Mouse (Mus musculus): ENCODE measurements around the gene Gm43064.
A peak's percentile ranks its signal among the peaks of the same experiment; 100 is the strongest.
"Not testable (repeated sequence)": the region's sequence is repeated elsewhere in the genome, so short reads cannot be mapped to it uniquely, and the experiment has no call there.

The Gm43064 gene

DNA sequence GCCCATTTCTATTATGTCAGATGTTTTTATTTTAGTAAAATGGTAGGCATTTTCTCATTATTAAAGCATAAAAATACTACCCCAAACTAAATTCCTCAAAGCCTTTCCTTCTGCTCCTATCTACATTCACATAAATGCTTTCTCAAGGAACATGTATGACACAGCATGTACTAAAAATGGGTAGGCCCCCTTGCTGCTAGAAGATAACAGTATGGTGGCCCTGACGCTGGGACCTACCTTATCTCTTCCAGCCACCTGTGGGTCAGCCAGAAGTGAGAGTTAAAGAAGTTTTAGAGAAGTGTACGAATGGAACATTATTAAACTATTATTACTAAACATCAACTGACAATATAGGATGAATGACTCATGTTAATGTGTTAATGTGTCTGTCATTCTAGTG lies 9.9 kb upstream of the Gm43064 start:
- no peak for DNase-seq (ENCODE audit: low read depth, low spot score)

DNA sequence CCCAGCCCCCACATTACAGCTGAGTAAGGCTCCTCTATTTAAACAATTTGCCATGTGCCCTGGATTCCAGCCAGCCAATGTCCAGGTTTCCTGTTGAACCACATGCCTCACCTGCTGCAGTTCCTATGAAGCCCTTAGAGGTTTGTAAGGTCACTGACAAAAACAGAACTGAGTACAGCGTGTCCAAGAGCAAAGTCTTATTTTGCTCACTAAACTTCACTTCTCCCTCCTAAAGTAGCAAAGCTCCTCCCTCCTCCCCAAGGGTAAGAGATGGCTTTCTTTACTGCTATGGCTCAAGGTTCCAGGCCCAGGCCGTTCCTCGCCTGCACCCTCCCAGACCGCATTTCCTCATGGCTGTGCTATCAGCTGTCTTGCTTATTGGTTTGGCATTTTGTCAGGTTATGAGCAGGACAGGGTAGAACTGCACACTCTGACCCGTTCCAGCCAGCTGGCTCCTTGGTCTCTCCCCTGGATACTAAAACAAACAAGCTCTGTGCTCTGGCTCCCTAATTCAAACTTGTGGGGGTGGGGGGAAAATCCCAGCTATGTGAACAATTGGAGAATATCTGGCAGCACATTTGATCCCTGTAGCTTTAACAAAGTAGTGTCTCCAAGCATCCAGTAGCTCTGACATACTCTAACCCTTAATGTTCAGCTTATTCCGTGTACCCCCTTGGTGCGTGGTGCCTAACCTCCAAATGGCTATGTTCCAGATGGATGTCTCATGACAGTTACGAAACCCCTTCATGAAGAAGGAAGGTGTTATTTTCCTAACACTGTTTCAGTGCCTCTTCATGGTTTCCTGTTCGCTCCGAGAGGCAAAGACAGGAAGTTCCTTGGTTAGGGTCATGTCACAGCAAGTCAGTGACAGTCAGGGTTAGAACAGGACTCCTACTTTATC lies 7.5 kb upstream of the Gm43064 start:
- no peak for DNase-seq (ENCODE audit: low read depth, low spot score)

DNA sequence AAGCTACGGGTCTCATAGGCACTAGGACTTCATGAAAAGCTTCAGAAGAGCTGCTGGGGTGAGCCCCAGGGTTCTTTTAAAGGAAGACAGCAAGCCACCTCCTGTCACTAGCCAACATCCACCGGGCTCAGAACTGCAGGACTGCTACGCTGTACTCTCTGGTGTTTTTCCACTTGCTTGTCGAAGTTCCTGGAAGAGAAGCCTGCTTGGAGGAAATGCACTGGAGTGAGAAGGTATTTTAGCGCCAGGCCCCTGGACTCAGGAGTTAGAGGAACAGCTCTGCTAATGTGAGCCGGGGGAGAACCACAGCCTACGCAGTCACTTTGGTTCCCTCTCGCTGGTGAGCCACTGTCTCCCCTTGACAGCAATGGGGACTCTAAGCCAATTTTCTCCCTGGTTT lies 6.5 kb upstream of the Gm43064 start:
- no peak for DNase-seq (ENCODE audit: low read depth, low spot score)

DNA sequence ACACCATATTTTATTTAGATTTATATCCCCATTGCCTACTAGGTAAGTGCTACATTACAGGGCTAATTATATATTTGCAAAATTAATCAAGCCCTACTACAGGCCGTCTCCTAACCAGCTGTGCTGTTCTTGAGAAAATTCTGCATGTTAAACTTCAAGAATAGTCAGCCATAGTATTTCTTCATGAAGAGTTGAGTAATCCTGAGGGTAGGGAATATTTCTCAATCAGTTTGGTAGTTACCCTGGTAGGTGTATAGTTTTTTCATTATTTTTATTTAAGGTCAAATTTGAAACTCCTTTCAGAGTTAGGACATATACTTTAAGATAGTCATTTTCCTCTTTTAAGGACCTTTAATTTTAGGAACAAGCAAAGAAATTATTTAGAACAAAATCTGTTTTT lies 3.7 kb upstream of the Gm43064 start:
- no peak for DNase-seq (ENCODE audit: low read depth, low spot score)

DNA sequence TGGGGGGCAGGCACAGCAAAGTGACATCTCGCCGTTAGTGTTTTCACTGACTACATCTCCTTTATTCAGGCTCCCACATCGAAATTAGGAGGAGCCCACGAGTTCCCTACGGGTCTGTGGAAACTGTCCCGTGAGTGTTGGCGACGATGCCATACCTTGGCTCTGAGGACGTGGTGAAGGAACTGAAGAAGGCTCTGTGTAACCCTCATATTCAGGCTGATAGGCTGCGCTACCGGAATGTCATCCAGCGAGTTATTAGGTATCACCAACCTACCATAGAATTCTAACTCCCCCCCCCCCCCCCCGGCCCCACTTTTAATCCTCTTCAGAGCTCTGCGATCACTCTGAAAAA lies 402 bp downstream of the Gm43064 start:
- no peak for DNase-seq (ENCODE audit: low read depth, low spot score)

DNA sequence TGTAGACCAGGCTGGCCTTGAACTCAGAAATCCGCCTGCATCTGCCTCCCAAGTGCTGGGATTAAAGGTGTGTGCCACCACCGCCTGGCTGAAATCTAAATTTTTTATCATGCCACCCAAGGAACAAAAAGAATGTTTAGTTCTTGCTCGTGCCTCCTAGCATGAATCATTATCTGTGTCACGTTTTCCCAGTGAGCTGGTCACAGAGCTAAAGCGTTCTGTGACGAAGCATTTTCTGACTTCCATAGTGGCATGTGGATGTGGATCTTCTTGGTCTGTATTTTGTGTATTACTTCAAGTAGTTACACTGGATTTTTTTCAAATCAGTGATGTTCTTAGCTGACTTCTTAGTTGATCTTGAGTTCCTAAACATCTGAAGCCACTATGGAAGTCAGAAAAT lies 1.6 kb downstream of the Gm43064 start:
- DNase-seq (ENCODE audit: low read depth, low spot score), result no peak

DNA sequence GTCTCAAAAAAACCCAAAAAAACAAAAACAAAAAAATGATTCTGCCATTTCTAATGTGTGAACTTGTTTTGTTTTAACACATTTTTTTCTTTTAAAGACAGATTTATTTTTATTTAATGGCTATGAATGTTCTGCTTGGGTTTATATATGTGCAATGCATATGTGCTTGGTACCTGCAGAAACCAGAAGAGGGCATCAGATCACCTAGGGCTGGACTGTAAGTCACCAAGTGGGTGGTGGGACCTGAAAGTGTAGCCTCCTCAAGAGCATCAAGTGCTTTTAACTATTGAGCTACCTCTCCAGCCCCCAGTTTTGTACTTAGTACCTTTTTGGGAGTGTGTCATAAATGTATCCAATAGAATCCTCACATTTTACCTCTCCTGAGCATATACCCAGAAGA lies 18.2 kb downstream of the Gm43064 start:
- no peak for DNase-seq (ENCODE audit: low read depth, low spot score)

DNA sequence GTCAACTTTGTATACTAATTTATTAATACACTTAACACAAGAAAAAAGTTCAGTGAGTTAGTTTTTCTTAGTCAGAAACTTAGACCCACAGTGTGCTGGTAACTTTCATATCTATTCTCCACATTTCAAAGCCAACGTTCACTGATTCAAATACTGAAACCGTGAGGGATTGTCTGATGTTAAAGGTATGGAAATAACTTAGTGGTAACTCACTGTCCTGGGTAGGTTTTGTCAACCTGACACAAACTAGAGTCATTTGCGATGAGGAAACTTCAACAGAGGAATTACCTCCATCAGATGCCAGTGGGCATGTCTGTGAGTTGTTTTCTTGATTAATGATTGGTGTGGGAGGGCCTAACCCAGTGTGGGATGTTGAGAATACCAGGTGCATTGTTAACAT lies 19.7 kb downstream of the Gm43064 start:
- no peak for DNase-seq (ENCODE audit: low read depth, low spot score)

DNA sequence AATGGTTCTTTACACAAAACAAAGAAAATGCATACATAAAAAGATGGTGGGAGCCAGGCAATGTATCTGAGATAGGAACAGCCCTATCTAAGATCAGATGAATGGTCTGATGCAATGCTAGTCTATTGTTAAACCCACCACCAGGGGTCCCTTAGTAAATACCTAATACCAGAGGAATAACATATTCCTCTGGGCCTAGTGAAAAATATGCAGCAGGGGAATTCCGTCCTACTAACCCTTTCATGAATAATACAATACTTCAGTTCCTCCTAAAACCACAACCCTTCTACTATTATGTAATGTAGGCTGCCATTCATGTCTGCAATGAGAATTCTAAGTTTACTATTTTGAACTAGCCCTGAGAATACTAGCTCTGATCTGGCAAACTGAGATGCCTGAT lies 21.3 kb downstream of the Gm43064 start:
- DNase-seq (ENCODE audit: low read depth, low spot score), result not testable (repeated sequence)

DNA sequence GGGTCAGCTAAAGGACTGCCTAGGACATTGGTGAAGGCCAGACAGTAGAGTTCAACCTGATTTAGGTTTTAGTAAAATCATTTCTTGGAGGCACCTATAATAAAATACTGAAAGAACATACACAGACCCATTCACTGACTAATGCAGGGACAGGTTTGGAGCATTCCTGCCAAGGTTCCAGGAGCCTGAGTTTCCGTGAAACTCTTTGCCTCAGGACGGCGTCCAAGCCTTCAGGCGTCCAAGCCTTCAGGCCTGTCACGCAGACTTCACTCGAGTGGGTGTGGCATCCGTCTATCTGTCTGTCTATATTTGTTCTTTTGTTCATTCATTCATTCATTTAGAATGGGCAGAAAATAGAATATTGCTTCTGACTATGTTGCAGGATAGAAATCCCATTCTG lies 21.8 kb downstream of the Gm43064 start:
- DNase-seq (ENCODE audit: low read depth, low spot score), result no peak

DNA sequence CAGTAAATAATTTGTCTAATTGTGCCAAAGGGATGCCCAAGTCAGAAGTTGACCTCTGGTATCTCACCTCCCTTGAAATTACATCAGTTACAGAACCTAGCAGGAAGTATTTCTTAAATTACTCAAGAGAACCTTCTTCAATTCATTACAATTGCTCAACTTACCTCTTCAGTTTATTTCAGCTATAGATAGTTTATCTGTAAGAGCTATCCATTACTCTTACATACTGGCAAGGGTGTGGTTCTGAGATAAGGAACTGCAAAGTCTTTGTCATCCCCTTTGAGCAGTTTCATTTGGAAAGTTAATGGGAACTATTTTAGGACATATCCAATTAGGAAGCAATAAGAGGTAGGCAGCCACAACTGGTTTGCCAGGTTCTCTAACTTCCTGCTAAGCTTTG lies 23.1 kb downstream of the Gm43064 start, which contains the start of gene Bcl2l15:
Gene Bcl2l15 (plus strand): TSS at position 176 of the 400 bp plus-strand sequence.
- DNase-seq (ENCODE audit: low read depth, low spot score), result no peak

DNA sequence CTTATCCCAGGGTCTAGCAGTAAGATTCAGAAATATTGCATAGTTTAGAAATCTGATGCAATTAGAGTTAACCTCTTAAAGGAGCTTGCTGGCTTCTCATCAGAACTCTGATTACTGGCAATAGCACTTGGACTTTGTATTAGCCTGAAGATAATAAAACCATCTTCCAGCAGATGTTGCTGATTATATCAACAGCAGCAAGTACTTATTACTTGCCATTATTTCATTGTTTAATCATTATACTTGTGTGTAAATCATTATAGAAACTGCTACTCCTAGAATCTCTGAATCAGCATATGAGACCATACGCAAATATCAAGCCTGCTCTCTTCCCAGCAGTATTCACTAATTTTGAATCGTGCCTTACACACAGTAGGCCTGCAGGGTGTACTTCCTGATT lies 24.6 kb downstream of the Gm43064 start:
- no peak for DNase-seq (ENCODE audit: low read depth, low spot score)

DNA sequence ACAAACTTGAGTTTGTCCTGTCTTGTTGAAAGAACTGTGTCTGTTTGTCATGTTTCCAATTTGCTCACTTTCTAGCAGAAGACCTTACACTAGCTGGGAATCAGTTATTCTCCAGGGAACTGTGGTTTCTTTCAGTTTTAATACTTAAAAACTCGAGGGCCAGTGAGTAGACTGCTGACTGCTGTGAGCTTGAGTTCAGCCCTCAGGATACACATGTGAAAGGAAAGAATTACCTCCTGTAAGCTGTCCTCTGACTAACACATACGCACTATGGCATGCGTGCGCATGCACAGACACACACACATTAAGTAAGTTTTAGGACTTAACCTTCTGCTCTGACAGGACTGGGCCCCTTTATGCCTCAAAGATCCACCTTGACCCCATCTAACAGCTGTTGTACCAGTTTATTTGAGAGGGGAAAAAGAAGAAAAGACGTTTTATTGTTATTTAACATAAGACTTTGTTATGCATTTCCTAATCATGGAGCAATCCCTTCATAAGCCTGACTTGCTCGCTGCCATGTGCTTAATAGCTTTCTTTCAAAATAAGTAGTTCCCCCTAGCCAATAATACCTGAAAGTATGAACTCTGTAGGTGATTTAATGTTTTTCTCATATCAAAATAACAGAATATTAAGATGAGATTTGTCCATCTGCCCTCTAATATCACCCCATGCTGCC lies 26.0 kb downstream of the Gm43064 start:
- DNase-seq (ENCODE audit: low read depth, low spot score), result no peak

DNA sequence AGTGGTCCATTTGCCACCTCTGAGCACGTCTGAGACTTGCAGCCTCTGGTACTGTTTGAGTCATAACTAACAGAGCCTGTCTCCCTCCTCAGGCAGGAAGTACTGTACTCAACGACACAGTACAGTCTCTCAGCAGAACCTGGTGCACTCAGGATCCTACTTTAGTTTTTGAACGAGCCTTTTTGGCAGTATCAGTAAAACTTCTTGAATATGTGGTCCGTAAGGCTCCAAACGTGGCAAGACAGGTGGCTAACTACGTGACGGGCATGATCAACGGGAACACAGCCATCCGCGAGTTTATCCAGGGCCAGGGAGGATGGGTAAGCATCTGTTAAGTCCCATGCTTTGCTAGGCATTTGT lies 26.6 kb downstream of the Gm43064 start:
- DNase-seq (ENCODE audit: low read depth, low spot score), result no peak

DNA sequence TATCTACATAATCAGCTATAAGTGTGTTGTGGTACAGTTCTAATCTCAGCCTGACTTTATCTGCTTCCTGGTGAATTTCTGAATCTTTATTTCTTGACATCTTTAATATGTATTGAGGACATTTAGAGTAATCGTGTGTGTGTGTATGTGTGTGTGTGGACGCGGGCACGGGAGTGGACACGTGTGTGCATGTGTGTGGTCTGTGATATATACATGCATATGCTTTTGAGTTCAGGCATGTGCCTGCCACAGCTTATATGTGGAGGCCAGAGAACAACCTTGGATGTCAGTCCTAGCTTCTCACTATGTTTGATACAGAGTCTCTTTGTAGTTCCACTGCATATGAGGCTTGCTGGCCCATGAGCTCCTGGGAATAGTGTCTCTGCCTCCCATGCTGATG lies 27.1 kb downstream of the Gm43064 start:
- no peak for DNase-seq (ENCODE audit: low read depth, low spot score)

DNA sequence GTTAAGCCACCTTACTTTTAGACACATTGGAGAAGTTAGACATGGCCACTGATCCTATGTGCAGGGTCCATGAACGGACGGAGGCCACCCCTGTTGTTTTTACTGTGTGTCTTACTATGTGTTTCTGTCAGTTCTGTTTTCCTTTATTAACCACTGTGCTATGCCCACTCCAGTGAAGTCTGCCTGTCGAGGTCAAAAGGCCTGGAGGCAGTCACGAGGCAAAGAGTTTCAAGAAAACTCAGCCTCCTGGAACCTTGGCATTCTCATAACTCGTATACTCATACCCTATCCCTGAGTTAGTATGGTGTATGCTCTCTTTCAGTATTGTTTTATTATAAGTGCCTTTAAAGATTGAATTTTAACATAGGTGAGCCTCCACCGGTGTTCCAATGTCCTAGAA lies 30.3 kb downstream of the Gm43064 start:
- no peak for DNase-seq (ENCODE audit: low read depth, low spot score)

DNA sequence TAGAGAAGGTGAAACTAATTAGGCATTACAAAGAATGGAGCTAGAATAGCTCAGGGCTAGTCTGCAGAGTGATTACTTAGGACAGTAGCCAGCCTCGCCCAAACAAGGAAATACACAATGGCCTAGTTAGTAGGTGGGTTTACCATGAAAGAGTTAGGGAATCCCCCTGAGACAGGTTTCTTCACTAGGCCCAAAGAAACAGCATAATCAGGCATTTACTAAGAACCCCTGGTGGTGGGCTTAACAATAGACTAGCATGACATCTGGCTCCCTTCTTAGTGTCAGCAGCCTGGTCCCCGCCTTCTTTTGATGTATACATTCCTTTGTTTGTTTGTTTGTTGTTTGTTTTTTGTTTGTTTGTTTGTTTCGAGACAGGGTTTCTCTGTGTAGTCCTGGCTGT lies 30.8 kb downstream of the Gm43064 start:
- DNase-seq (ENCODE audit: low read depth, low spot score), result not testable (repeated sequence)

DNA sequence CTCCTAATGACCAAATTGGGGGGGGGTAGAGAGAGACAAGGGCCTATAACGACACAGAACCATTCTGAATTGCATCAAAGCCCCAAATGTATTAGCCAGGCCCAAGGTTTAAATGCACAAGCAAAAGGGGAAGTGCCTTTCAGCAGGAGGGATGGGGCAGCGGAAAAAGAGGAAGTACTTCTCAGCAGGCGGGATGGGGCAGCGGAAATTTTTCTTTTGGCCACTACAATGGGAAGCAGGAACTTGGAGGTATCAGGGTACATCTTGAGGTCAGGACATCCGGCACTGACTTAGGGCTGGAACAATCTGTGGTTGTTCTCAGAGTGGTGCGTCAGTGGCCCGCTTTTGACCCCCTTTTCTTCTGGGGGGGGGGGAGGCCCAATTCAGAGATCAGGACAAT lies 31.6 kb downstream of the Gm43064 start:
- not testable (repeated sequence) for DNase-seq (ENCODE audit: low read depth, low spot score)

DNA sequence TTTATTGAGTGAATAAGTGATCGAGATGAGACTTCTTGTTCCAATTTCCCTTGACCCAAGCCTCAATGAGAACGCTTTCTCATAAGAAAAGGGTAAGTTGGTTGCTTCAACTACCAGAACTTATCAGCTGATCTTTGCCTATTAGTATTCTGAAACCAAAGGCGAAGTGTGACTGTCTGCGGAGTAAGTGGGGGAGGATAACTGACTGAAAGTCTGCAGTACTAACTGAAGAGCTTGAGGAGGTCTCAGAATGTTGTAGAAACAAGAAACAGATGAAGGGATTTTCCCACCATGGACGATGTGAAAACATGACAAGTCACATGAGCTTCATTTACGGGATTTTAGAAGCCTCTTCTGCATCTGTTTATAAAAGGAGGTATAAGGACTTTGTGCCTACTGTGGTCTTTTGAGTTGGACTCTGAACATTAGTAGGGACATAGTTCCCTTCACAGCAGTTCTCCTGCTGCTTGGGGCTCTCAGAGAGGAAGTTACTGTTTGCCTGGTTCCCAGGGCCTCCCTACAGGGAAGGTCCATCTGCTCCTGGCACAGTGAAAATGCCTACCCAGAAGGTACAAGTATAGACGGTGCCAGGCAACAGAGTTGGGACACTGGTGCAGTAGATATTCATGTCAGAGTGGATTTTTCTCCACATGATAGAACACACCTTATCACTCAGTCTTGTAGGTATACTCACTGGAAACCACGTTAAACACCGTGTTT lies 41.4 kb downstream of the Gm43064 start:
- peak; percentile 24 for DNase-seq (ENCODE audit: low read depth, low spot score)

DNA sequence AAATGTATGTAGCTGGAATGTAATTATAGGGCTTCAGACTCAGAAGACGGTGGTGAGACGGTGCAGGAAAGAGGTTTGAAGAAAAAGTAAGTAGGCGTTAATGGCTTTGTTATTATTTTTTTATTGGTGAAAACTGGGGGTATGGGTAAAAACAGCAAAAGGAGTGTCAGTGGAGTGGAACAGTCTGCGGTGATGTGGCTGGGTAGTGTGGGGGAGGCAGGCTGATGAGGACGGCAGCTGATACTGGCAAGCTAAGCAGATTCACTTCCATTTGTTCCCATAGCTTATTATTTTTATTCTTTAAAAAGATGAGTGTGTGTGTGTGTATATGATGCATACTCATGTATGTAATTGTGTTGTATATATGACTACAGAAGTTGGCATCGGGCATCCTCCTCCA lies 42.1 kb downstream of the Gm43064 start:
- no peak for DNase-seq (ENCODE audit: low read depth, low spot score)

DNA sequence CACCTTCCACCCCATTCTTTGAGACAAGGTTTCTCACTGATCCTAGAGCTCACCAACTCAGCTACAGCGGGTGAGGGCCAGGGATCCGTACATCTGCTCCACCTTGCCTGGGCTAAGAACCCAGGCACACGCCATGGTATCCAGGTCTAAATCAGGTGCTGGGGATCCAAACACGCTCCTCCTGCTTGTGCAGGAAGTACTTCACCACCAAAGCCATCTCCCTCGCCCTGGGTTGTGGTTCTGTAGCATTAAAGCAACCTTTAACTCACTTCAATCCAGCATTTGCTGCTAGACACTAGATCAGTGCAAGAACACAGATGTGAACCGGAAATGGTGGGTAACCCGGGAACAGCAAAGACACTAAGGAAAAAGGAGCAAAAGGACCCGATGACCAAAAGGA lies 42.5 kb downstream of the Gm43064 start:
- no peak for DNase-seq (ENCODE audit: low read depth, low spot score)

DNA sequence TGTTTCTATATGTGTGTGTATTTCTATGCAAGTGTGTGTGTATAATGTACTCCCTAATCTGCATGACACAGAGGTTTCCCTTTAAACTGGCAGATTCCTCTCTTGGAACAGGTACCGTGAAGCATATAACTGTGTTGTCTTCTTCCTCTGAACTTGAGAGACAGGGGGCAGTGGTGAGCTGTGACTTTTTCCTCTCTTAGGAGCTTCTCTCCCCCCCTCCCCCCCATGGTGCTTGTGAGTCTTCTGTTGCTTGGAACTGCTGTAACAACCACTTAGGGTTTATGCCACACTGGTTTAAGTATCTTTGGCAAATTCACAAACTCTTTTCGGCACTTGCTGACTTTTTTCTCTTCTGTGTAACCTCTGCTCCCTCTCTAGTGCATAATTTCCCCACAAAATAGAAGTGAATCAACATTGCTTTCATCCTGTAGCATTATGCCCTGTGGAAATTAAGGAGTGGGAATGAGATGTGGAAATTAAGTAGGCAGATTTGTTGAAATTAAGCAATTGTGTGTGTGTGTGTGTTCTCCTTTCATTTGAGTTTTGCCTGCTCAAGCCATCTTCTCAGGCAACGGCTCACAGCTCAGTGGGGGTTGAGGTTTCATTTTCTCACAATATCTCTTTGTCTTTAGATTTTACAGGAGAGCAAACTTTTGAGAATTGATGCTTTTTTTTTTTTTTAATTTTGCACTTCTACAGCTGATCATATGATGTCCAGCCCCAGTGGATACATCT lies 43.4 kb downstream of the Gm43064 start:
- DNase-seq (ENCODE audit: low read depth, low spot score), result peak; percentile 72

Measured in WW6 (cell line).